Mouse (Mus musculus) spleen, adult 2 months (tissue): ENCODE results near the gene Nckap5. TPM values are rescaled to one million over a fixed set of nuclear protein-coding genes. Genes with fewer than 3 reads are reported as not detected.
"Not testable (repeated sequence)": the region's sequence is repeated elsewhere in the genome, so short reads cannot be mapped to it uniquely, and the experiment has no call there.

Experiments
- DNase-seq, 2 experiments: peaks; one replicate each; pipeline versions ENCODE4 v3.0.0 to v3.0.0-alpha.2; 2012 to 2021; ENCODE audit warnings: low spot score in 2 of 2, low read depth in 1 of 2
- H3K27ac ChIP-seq: fragments of 200-500 bp; 2 replicates; pipeline ENCODE4 v1.5.1; 2012; ENCODE audit warnings: low read length, inconsistent platforms; ENCODE audit not compliant: insufficient read depth
- H3K27me3 ChIP-seq: fragments of 200-500 bp; 2 replicates; pipeline ENCODE4 v1.6.1; 2012; ENCODE audit warnings: mild to moderate bottlenecking, moderate library complexity, low read length, inconsistent platforms; ENCODE audit not compliant: control insufficient read depth, insufficient read depth
- H3K36me3 ChIP-seq: fragments of 200-500 bp; 2 replicates; pipeline ENCODE4 v1.6.1; 2012; ENCODE audit warnings: mild to moderate bottlenecking, low read length, inconsistent platforms; ENCODE audit not compliant: control insufficient read depth, insufficient read depth
- H3K4me1 ChIP-seq: fragments of 200-500 bp; 2 replicates; pipeline ENCODE4 v1.6.1; 2011; ENCODE audit warnings: inconsistent platforms; ENCODE audit not compliant: control insufficient read depth, insufficient read depth, insufficient read length
- H3K4me3 ChIP-seq: fragments of 200-500 bp; 2 replicates; pipeline ENCODE4 v1.5.1; 2011; ENCODE audit warnings: mild to moderate bottlenecking, inconsistent platforms; ENCODE audit not compliant: insufficient read depth, insufficient read length; ENCODE audit errors: extremely low read depth
- CTCF ChIP-seq: fragments of 200-500 bp; IDR thresholded peaks from 2 replicates; pipeline ENCODE4 v1.5.1; 2011; ENCODE audit warnings: mild to moderate bottlenecking, inconsistent platforms; ENCODE audit not compliant: insufficient read depth, insufficient read length, insufficient replicate concordance; ENCODE audit errors: extremely low read depth
- POLR2A ChIP-seq: fragments of 200-500 bp; IDR thresholded peaks from 2 replicates; pipeline ENCODE4 v1.6.1; 2011; ENCODE audit warnings: low read depth, low read length, inconsistent platforms
- WGBS: fragments of 180-500 bp; shearing (Covaris S2); methylation state at CpG from one replicate; pipeline ENCODE4 v1.1.7; 2018; 5-methylcytosine and 5-hydroxymethylcytosine counted together
- polyA plus RNA-seq: library from polyadenylated mRNA; depleted of rRNA; stranded (reverse); fragments of >200 nt; gene quantifications from 2 replicates; pipeline ENCODE4 v1.2.3, GENCODE M21; 2012

The Nckap5 gene
- polyA plus RNA-seq, 1 experiment = 0.26 TPM

GRCm38 (mm10) chr1:126132316-126132715 lies 698.3 kb downstream of the Nckap5 start:
- TF ChIP-seq CTCF (no peak), POLR2A (no peak)
- 92% methylated on average over 2 of the region's 2 CpGs for WGBS
- no peak for DNase-seq
- Histone ChIP-seq H3K4me1 (no peaks in the 10 kb centered on the region), H3K27ac (no peak overlapping the region), H3K27me3 (no peaks in the 10 kb centered on the region), H3K36me3 (no peaks in the 10 kb centered on the region), H3K4me3 (no peak overlapping the region)

DNA sequence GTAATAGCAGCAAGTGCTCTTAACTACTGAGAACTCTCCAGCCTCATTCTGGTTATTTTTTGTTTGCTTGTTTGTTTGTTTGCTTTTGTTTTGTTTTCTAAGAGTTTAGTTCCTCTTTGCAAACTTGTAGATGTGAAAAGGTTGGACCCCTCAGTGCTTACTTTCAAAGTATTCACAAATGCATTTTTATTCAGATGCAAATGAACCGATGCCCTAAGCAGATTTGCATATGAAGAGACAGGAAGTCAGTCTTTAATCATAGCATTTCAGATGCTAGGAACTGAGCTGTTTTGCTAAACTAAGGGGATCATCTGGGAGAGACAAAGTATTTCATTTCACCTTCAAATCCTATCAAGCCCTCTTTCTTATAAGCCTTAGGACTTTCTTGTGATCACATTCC lies 701.5 kb downstream of the Nckap5 start:
- TF ChIP-seq POLR2A = no peak
- Histone ChIP-seq H3K4me3 (no peak overlapping the region), H3K36me3 (no peaks in the 10 kb centered on the region), H3K27me3 (no peaks in the 10 kb centered on the region), H3K27ac (no peak overlapping the region), H3K4me1 (no peaks in the 10 kb centered on the region)
- no peak for DNase-seq
- 35% methylated on average over 1 of the region's 1 CpGs for WGBS

- H3K27ac ChIP-seq = no peak overlapping the region
- no peak for DNase-seq
- H3K36me3 ChIP-seq = no peaks in the 10 kb centered on the region
- no peaks in the 10 kb centered on the region for H3K27me3 ChIP-seq
- WGBS = 76% methylated on average over 5 of the region's 5 CpGs
- H3K4me3 ChIP-seq = no peak overlapping the region
- TF ChIP-seq POLR2A (no peak), CTCF (no peak)
- H3K4me1 ChIP-seq = no peaks in the 10 kb centered on the region
Observed at GRCm38 (mm10) chr1:126123111-126123510, 707.5 kb downstream of the Nckap5 start.

DNA sequence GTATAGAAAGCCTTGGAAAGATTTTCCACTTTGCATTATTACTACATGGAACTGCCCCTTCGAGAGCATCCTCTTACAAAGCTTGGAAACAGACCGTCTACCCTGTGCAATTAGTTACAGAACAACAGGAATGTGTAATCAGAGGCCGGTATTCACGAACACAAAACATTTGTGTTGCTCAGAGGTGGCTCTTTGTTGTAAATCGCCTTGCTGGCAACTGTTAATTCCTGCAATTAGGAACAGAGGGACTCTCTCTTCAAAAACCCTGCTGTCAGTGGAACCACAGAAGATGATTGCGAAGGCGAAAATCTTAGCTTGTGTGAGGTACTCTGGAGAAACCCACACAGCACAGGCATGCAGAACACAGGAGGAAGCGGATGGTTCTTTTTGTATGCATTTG lies 710.1 kb downstream of the Nckap5 start:
- H3K27me3 ChIP-seq = no peaks in the 10 kb centered on the region
- no peak for TF ChIP-seq CTCF
- TF ChIP-seq POLR2A = no peak
- no peak overlapping the region for H3K4me3 ChIP-seq
- H3K36me3 ChIP-seq = no peaks in the 10 kb centered on the region
- 83% methylated on average over 8 of the region's 8 CpGs for WGBS
- H3K4me1 ChIP-seq = no peaks in the 10 kb centered on the region
- no peak for DNase-seq
- H3K27ac ChIP-seq = no peak overlapping the region

DNA sequence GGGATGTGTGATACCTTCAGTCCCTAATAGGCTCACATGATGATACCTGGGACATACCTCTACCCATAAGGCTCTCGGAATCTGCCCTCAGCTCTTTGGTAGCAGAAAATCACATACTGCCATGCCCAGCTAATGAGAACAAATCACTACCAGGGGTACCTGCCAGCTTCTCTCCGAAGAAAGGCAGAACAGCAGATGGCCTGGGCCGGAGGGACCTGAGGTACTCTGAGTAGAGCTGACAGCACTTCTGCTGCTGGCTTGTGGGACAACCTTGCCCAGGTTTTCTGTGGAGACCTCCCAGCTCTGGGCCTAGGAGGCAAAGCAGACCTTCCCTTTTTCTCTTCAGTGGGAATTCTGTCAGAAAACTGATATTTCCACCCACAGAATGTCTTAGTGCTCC lies 714.6 kb downstream of the Nckap5 start:
- Histone ChIP-seq H3K27ac (no peak overlapping the region), H3K4me1 (no peaks in the 10 kb centered on the region), H3K4me3 (no peak overlapping the region), H3K36me3 (no peaks in the 10 kb centered on the region), H3K27me3 (no peaks in the 10 kb centered on the region)
- no peak for DNase-seq
- WGBS = 77% methylated on average over 3 of the region's 3 CpGs
- TF ChIP-seq CTCF (no peak), POLR2A (no peak)

- H3K27ac ChIP-seq = no peak overlapping the region
- H3K36me3 ChIP-seq = no peaks in the 10 kb centered on the region
- no peak overlapping the region for H3K4me3 ChIP-seq
- no peak for TF ChIP-seq POLR2A
- WGBS = 86% methylated on average over 3 of the region's 3 CpGs
- no peak for DNase-seq
- H3K27me3 ChIP-seq = no peaks in the 10 kb centered on the region
- H3K4me1 ChIP-seq = no peaks in the 10 kb centered on the region
Observed at GRCm38 (mm10) chr1:126105673-126106256, 724.8 kb downstream of the Nckap5 start.

GRCm38 (mm10) chr1:126094346-126094745 lies 736.3 kb downstream of the Nckap5 start:
- Histone ChIP-seq H3K4me1 (no peaks in the 10 kb centered on the region), H3K27me3 (no peaks in the 10 kb centered on the region), H3K4me3 (no peak overlapping the region), H3K27ac (no peak overlapping the region), H3K36me3 (no peaks in the 10 kb centered on the region)
- TF ChIP-seq CTCF (no peak), POLR2A (no peak)
- DNase-seq = no peak
- WGBS = 84% methylated on average over 4 of the region's 4 CpGs

DNA sequence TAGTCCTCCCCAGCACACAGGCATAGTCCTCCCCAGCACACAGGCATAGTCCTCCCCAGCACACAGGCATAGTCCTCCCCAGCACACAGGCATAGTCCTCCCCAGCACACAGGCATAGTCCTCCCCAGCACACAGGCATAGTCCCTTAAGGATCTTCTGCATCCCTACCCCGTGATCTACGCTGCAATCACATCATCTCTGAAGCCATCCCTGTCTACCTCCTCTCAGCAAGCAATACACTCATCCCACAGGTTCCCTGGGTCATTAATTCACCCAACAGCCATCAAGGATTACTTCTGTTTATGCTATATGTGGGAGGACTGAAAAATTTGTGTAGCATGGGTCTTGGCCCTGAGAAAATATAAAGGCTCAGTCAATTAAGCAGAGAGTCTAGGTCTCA lies 738.6 kb downstream of the Nckap5 start:
- DNase-seq = not testable (repeated sequence)

More for the DNA sequence above, 738.6 kb downstream of the Nckap5 start:
- 89% methylated on average over 2 of the region's 2 CpGs for WGBS
- H3K27ac ChIP-seq, H3K36me3 ChIP-seq, H3K4me1 ChIP-seq, H3K27me3 ChIP-seq, H3K4me3 ChIP-seq: not testable (repeated sequence)
